Mouse (Mus musculus) left cerebral cortex, postnatal 25 days (tissue): Measurements from ENCODE around the gene Acan. TPM values are rescaled to one million over a fixed set of nuclear protein-coding genes. Genes with fewer than 3 reads are reported as not detected.

Source experiments
- DNase-seq, 2 experiments: peaks; one replicate each; pipeline ENCODE4 v3.0.0; 2022; ENCODE audit warnings: low spot score in 2 of 2, mixed read lengths in 1 of 2
- intact Hi-C: fragments of 180-260 bp; cut with DNase I; formaldehyde crosslinking; loops from one replicate; pipeline ENCODE4 v1.15.1; 2025
- total RNA-seq, 2 experiments: library from RNA; stranded (reverse); gene quantifications; 2 replicates each; pipeline ENCODE4 v1.2.3; 2021

Acan gene
- total RNA-seq, 2 experiments from 2014 or later, result 3.1 to 3.5 TPM

DNA sequence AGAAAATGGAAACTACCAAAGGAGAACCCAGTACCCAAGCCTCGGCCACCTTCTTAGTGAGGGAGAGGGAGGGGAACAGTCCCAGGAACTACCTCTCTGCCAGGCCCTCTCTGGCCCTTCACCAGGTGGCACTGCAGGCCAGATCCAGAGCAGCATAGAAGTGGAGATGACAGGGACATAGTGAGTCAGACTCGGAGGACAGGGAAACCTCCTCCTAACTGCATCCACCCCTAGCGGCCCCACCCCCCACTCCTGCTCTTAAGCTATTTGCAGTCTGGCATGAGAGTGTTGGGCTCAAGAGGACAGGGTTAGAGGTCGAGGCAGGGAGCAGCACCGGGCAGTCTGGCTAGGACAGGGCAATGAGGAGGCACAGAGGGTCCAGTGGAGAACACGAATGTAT, 80.1 kb downstream of the Acan start:
- intact Hi-C loops, result no loop called here
- DNase-seq, result no peak

DNA sequence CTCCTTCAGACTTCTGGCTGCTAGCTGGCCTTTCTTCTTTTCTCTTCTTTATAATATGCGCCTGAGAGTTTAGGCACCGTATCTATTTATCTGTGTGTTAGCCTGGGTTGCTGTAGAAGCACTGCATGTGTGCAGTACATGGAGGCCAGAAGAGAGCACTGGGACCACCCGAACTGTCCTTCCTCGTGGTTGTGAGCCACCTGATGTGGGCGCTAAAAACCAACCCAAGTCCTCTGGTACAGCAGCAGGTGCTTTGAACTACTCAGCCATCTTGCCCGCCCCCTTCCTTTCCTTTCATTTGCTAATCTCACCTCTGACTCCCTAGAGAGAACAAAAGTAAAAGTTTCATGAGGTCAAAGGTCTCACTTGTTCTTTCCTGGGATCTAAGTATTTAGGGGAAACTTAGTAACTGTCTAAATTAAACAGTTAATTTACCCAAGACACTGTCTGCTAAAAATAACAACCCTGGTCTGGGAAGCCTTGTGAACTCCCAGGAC, 86.1 kb downstream of the Acan start:
- intact Hi-C loops, result no loop called here
- no peak for DNase-seq

DNA sequence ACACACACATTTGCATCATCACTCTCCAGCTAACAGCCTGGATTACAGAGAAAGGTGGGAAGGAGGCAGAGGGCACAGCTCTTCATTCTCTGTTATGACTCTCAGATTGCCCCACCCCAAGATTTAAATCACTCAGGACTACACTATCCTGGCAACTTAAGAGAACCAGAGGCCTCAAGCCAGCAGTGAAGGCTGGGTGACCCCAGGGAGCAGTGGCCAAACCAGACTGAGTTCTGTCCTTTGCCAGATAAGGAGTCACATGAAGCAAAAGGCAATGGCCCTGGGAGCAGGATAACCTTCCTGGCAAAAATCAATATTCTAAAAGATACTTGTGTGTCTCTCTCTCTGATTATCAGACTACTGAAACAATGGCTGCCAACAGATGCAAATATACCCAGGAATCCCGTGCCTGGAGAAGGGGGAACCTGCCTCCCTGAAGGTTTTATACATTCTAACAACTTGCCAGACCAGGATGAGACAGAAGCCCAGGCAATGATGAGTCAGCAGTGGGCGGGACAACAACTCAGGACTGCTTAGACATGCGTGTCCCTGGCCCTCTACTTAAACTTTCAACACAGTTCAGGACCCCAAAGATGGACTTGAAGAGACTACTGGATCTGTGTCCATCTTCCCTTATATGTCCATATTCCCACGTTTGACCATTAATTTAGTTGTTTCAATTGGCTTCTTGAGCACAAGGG, 86.8 kb downstream of the Acan start:
- intact Hi-C loops, result loop anchor here (2.0 kb wide), 1 partner anchor 211 kb away; no protein-coding TSS in a partner anchor
- no peak for DNase-seq

DNA sequence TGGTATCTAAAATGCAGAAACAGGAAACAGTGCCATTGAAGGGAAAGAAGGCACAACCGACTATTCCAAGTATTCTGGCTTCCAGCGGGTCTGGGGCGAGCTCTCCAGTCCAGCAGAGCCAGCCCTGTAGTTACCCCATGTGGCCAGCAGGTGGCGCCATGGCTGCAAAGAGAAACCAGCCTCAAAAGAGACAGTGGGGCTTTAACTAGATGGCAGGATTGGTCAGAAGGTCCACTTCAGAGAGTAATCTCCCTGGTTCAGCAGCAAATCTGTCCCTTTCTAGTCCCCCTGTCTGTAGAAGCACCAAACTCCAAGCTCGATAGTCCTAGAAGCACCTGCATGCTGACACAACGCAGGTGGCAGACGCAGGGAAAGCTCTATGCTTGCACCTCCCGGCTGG, 87.6 kb downstream of the Acan start:
- intact Hi-C loops, result loop anchor here (1.0 to 2.0 kb wide), 2 partner anchors 87 to 210 kb away; no protein-coding TSS in a partner anchor
- DNase-seq, result peak; percentile 78 to 83

DNA sequence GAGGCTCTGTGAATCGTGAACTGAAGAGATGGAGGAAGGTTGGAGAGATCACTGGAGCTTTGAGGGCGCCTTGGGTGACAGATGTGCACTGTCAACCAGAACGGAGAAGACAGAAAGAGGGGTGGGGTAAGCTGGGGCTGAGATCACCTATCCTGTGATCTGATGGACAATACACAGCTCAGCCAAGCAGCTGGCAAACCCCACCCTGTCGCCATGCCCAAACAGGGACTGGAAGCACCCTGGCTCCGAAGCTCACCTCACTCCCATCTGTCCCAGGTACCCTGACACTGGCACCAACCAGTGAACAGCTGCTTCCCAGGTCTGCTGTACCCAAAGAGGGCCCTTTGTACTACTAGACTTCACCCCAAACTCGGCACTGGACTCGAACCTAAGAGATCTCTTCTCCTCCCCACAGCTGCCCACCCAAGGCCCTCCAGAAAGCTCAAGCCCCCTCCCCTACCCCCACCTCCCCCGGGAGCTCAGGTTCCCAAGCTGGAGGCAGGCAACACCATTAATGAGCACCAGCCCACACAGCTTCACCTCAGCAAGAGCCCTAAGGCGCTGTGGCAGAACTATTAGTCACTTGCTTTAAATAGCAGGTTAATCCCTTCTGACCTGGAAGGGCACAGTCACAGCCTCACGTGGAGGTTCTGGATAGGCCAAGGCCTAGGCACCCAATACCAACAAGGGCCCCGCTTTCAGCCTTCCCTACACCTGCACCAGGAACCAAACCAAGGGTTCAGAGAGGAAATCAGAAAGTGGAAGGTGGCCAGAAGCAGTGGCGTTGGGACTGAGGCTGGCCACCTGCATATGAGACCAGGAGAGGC, 93.9 kb downstream of the Acan start:
- intact Hi-C loops, result no loop called here
- no peak for DNase-seq

DNA sequence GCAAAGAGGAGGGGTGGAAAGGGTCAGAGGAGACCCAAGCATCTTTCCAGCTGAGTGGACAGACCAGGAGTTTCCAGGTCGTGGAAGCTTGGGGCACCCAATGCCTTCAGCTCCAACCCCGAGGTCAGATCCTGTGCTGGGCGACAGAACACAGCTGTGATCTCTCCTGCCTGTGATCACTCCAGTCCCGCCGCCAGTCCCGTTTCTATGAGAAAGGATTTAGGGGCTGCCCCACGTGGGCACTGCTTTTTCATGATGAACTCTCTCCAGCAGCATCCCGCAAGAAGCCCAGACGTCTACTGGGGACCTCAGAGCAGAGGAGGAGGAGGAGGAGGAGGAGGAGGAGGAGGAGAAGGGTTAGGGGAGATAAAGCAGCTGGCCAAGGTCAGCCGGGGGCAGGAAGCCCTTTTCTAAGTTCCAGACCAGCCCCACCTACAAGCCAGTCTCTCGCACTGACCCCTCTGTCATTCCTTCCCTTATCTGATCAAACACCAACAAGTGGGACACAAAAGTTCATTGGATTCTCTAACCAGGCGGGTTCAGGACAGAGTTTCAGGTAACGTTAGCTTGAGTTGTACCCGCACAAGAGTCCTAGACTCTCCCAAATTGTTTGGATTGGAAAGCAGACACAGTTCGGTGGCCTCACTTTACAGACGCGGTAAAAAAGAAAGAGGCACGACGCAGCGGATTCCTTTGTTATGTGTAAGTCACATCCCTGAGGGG, 94.8 kb downstream of the Acan start:
- no peak for DNase-seq
- intact Hi-C loops, result no loop called here

DNA sequence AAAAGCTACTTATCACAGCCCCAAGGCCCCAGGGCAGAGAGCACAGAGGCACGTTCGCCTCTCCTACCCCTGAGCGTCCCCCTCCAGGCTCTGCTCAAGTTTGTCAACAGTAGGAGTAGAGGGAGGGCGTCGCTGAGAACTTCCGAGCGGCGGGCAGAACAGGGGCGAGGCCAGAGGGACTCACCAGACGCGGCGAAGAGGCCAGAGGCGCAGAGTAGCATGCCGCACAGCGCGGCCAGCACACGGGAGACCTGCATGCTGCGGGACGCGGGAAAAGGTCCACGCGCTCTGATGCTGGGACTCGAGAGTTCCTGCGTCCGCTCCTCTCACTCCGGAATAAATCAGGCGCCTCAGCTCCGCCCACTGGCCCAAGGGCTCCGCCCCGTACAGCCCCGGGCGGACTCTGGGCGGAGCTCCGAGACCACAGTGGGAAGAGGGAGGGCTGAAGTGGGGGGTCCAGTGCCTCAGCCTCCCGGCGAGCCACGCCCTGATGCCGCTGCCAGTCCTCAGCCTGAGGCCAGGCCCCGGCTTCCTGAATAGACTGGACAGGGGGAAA, 95.5 kb downstream of the Acan start, which contains the start of gene Mfge8:
TSS of gene Mfge8 (minus strand) at position 350 of the 556 bp plus-strand sequence.
- peak; percentile 64 for DNase-seq
- intact Hi-C loops, result no loop called here

DNA sequence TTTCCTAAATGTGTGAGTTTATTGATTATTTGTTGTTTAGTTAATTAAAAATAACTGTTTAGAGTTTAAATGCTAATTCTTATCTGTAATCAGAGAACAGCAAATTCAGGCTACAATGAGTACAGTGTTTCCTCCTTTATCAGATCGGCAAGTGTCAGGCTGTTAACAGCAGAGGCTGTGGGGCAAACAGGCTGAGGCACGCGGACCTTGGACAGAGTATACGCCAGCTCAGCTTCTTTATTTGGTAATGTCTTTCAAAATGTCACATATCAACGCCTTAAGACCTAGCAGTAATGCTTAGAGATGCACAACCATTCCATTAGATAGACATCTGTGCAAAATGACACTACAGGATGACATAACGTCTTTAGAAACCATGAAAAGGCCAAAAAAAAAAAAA, 96.2 kb downstream of the Acan start:
- intact Hi-C loops, result no loop called here
- DNase-seq, result no peak

DNA sequence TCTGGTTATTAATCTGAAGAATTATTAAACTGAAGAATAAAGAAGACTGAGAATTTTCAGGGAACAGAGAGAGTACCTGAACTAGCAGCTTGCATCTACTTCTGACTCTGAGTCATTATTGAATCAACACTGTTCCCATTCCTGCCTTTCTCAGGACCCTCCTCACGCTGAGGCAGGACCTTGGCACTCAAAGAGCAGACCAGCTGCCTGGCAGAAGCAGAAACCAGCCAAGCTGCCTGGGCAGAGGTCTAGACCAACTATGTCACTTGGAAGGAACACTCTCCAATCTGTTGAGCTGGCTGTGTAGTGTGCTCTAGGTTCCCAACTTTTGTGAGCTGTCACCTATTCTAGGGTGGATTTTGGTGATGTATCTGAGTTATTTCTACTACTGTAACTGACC, 106.1 kb downstream of the Acan start:
- intact Hi-C loops, result no loop called here
- DNase-seq, result no peak

Other genes starting within 250 kb of the Acan start
- 1 to 10 TPM; 5.4 to 5.9 TPM for gene Det1, start 206.2 kb upstream of the Acan start, total RNA-seq
- gene Aen, start 157.6 kb upstream of the Acan start, total RNA-seq, result 10 to 100 TPM; 20.3 to 21.5 TPM
- 1 to 10 TPM in 1 of 2 experiments, under 1 TPM in 1; 0.44 to 1.4 TPM for gene Isg20, start 140.1 kb upstream of the Acan start, total RNA-seq
- gene Hapln3, start 77.5 kb downstream of the Acan start, total RNA-seq, result 1 to 10 TPM; 2.4 to 2.9 TPM
- gene Mfge8, start 95.6 kb downstream of the Acan start, total RNA-seq, result 100 to 1,000 TPM; 170 to 197 TPM
- 100 to 1,000 TPM; 103 to 120 TPM for gene Abhd2, start 219.7 kb downstream of the Acan start, total RNA-seq